Mouse (Mus musculus) kidney, adult 8-10 months (tissue): Measurements from ENCODE around the gene Atp6v1f.

Experiments
- DNase-seq, 2 experiments: peaks; one replicate each; pipeline ENCODE4 v3.0.0; 2022

Atp6v1f gene

GRCm38 (mm10) chr6:29467583-29468354 lies at the start of gene Atp6v1f:
Gene Atp6v1f, plus strand, starts transcription at chr6:29467718.
- peak; percentile 93 to 94 for DNase-seq

GRCm38 (mm10) chr6:29420596-29420995 lies 46.9 kb upstream of the Atp6v1f start:
- no peak for DNase-seq

GRCm38 (mm10) chr6:29425118-29425517 lies 42.4 kb upstream of the Atp6v1f start:
- no peak for DNase-seq

GRCm38 (mm10) chr6:29426331-29426730 lies 41.2 kb upstream of the Atp6v1f start:
- no peak for DNase-seq

GRCm38 (mm10) chr6:29428171-29428570 lies 39.3 kb upstream of the Atp6v1f start:
- DNase-seq = no peak

- no peak for DNase-seq
Measured at GRCm38 (mm10) chr6:29430681-29431420, 36.7 kb upstream of the Atp6v1f start.

- DNase-seq = no peak
Measured at GRCm38 (mm10) chr6:29431473-29431872, 36.0 kb upstream of the Atp6v1f start.

GRCm38 (mm10) chr6:29432156-29432555 lies 35.4 kb upstream of the Atp6v1f start:
- no peak for DNase-seq

GRCm38 (mm10) chr6:29432676-29433037 lies 34.9 kb upstream of the Atp6v1f start:
- no peak for DNase-seq

GRCm38 (mm10) chr6:29433038-29433803 lies 34.3 kb upstream of the Atp6v1f start, which contains the start of gene Flnc:
Gene Flnc, plus strand, starts transcription at chr6:29433256.
- DNase-seq = no peak

- no peak for DNase-seq
Measured at GRCm38 (mm10) chr6:29433804-29434795, 33.4 kb upstream of the Atp6v1f start.

GRCm38 (mm10) chr6:29434911-29435691 lies 32.4 kb upstream of the Atp6v1f start:
- no peak for DNase-seq

- no peak for DNase-seq
Measured at GRCm38 (mm10) chr6:29435940-29436451, 31.5 kb upstream of the Atp6v1f start.

GRCm38 (mm10) chr6:29436461-29436934 lies 31.0 kb upstream of the Atp6v1f start:
- DNase-seq = no peak

GRCm38 (mm10) chr6:29439251-29439650 lies 28.3 kb upstream of the Atp6v1f start:
- DNase-seq = no peak

GRCm38 (mm10) chr6:29439789-29440188 lies 27.7 kb upstream of the Atp6v1f start:
- DNase-seq = no peak

- DNase-seq = peak in 1 of 2 experiments; percentile 51
Measured at GRCm38 (mm10) chr6:29444773-29445172, 22.7 kb upstream of the Atp6v1f start.

GRCm38 (mm10) chr6:29445354-29445753 lies 22.2 kb upstream of the Atp6v1f start:
- no peak for DNase-seq

GRCm38 (mm10) chr6:29449858-29450257 lies 17.7 kb upstream of the Atp6v1f start:
- no peak for DNase-seq

- DNase-seq = no peak
Measured at GRCm38 (mm10) chr6:29450667-29451066, 16.9 kb upstream of the Atp6v1f start.

- no peak for DNase-seq
Measured at GRCm38 (mm10) chr6:29461502-29461901, 6.0 kb upstream of the Atp6v1f start.
